Mouse (Mus musculus) spleen, adult 18-20 months (tissue): ENCODE results near the gene Olfr156.
"Not testable (repeated sequence)": the region's sequence is repeated elsewhere in the genome, so short reads cannot be mapped to it uniquely, and the experiment has no call there.

Source experiments
- DNase-seq, 2 experiments: peaks; one replicate each; pipeline ENCODE4 v3.0.0; 2022; ENCODE audit warnings: mixed read lengths in 2 of 2

Gene Olfr156

DNA sequence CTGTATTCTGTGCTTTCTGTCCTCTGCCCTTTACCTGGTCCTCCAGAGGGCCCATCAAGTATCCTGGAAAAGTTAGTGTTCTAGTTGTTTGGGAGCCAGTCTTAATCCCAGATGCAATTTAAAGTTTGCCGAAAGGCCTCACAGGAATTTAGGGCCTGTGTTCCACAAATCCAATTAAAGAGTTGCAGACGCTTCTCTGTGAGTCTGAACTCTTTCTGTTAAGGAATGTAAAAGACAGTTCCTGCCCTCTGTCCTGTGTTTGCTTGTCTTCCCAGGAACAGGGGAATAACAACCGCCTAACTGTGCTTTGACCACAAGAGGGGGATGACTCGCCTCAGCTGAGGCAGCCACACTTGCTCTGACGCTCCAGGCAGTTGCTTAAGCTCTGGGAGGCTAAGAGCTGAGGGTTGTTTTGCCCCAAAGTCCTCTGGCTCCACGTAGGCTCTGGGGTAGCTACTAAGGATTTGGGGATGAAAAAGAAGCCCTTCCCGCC, at the start of gene Olfr156:
Gene Olfr156 (minus strand): TSS at position 51 of the 493 bp plus-strand sequence.
- DNase-seq: no peak

- DNase-seq: no peak
These were observed 46.1 kb upstream of the Olfr156 start for GRCm38 (mm10) chr4:43869821-43870220.

GRCm38 (mm10) chr4:43863298-43863697, 39.6 kb upstream of the Olfr156 start:
- DNase-seq: no peak

GRCm38 (mm10) chr4:43860744-43861519, 37.2 kb upstream of the Olfr156 start:
- peak in 1 of 2 experiments; percentile 44 for DNase-seq

GRCm38 (mm10) chr4:43859886-43860285, 36.2 kb upstream of the Olfr156 start:
- DNase-seq: no peak

GRCm38 (mm10) chr4:43854101-43854500, 30.4 kb upstream of the Olfr156 start:
- no peak for DNase-seq

- no peak for DNase-seq
These were observed 27.6 kb upstream of the Olfr156 start, which contains the start of gene Olfr155 for GRCm38 (mm10) chr4:43851265-43851664. Gene Olfr155 (plus strand): TSS chr4:43851565.

DNA sequence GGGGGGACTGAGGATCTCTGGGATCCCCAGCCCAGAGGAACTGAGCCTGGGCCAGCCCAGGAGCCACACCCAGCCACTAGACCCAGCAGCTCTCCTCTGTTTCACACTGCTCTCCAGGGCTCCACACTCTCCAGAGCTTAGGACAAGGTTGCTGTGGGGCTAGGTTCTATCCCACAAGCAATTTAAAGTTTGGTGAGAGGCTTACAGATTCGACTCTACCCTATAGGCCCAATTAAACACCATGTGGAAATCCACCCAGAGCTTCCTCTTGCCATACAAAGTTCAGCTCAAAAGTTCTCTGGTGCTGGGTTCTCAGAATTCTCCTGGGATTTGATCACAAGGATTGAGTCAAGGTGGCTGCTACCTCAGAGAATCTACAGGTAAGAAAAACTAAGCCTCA, 16.4 kb upstream of the Olfr156 start, which contains the start of gene Olfr157:
Gene Olfr157 (minus strand): TSS at position 101 of the 400 bp plus-strand sequence.
- DNase-seq: no peak

DNA sequence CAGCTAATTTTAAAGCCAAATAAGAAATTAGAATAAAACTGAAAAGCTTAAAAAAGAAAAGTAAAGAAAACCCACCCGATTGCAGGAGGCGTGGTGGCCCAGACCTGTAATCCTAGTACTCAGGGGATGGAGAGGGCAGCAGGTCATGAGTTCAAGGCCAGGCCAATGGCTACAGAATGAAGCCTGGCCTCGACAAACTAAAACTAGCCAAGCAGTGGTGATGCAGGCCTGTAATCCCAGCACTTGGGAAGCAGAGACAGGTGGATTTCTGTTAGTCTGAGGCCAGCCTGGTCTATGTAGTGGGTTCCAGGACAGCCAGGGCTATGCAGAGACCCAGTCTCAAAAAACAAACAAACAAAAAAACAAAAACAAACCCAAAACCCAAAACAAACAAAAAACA, 14.6 kb upstream of the Olfr156 start:
- no peak for DNase-seq

DNA sequence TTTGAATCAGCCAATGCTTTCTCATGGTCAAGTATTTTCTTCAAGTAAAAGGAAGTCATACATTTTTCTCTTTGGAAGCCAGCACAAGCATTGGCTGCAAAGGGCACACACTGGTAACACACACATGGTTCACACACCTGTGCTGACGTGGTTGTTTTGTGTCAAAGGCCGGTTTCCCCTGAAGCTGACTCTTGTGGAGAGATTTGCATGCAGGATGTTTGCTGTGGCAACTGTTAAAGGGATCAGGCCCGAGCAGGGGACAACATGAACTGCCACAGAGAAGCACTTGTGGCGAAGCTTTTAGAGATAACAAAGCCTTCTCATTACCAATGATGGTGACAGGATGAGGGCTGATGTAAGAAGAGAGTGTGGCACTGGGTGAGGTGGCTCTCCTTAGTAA, 11.1 kb upstream of the Olfr156 start:
- no peak for DNase-seq

GRCm38 (mm10) chr4:43833752-43834151, 10.1 kb upstream of the Olfr156 start:
- DNase-seq: no peak

- no peak for DNase-seq
These were observed 8.3 kb upstream of the Olfr156 start for GRCm38 (mm10) chr4:43832031-43832430.

GRCm38 (mm10) chr4:43828806-43829205, 5.1 kb upstream of the Olfr156 start:
- no peak for DNase-seq

- no peak for DNase-seq
These were observed 672 bp downstream of the Olfr156 start for GRCm38 (mm10) chr4:43822896-43823550.

- DNase-seq: no peak
These were observed 24.8 kb downstream of the Olfr156 start for GRCm38 (mm10) chr4:43798936-43799335.

DNA sequence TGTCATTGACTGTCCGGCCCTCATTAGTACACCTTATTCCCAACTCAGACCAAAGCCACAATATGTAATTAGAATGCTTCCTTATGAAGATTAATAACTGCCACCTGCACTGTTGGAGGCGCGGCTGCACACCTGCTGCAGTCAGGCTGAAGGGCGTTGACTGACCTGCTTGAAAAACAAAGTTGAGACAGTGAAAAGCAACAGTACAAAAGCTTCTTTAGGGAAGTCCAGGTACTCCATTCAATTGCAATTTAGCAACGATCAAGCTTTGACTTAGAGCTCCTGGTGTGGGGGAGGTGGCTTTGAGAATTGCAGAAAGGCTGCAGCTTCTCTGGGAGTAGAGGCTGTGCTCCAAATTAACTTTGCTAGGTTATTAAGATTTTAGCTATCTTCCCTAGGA, 27.9 kb downstream of the Olfr156 start:
- DNase-seq: not testable (repeated sequence)

- no peak for DNase-seq
These were observed 28.4 kb downstream of the Olfr156 start for GRCm38 (mm10) chr4:43795296-43795695.

DNA sequence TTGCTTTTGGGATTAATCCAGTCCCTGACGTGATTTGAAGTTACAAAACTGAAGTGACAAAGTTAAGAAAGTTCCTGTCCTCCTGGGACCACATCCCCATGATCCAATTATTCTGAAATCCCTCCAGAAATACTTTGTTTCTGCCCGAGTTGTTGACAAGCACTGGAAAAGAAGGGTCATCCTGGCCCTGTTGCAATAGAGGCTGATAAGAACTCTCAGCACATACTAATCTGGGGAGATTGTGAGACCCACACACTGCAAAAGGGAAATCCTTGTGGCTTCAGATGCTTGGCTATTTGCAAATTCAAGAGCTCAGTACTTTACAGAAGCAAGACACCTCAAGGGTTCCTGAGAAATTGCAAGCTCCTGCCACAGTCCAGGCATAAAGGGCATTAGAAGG, 51.4 kb downstream of the Olfr156 start:
- no peak for DNase-seq

GRCm38 (mm10) chr4:43771626-43772025, 52.1 kb downstream of the Olfr156 start:
- no peak for DNase-seq

GRCm38 (mm10) chr4:43770909-43771308, 52.8 kb downstream of the Olfr156 start, which contains the start of gene Olfr159:
Gene Olfr159 (minus strand): TSS chr4:43771009.
- DNase-seq: no peak
